Mouse (Mus musculus) midbrain, postnatal 0 days (tissue): ENCODE measurements around the gene Slc24a2. TPM values are rescaled to one million over a fixed set of nuclear protein-coding genes. Genes with fewer than 3 reads are reported as not detected.

ENCODE experiments used
- ATAC-seq: fragments of 200-750 bp; cut with Nextera tagmentation; 2 replicates; pipeline ENCODE4 v1.8.0; 2017; ENCODE audit warnings: moderate number of reproducible peaks, mild to moderate bottlenecking, moderate TSS enrichment, moderate library complexity; ENCODE audit not compliant: low FRiP score
- DNase-seq: peaks from one replicate; pipeline ENCODE4 v3.0.0-alpha.2; 2015; ENCODE audit warnings: low spot score
- H3K27ac ChIP-seq: fragments of 300-500 bp; sonication (generic); 2 replicates; pipeline ENCODE4 v1.5.1; 2014; ENCODE audit warnings: low read depth, mild to moderate bottlenecking, low read length, mixed read lengths
- H3K27me3 ChIP-seq: fragments of 300-500 bp; sonication (generic); 2 replicates; pipeline ENCODE4 v1.6.1; 2014; ENCODE audit warnings: low read length, control low read depth, mixed read lengths; ENCODE audit not compliant: insufficient read depth
- H3K36me3 ChIP-seq: fragments of 300-500 bp; sonication (generic); 2 replicates; pipeline ENCODE4 v1.6.1; 2014; ENCODE audit warnings: low read length, control low read depth, mixed read lengths; ENCODE audit not compliant: insufficient read depth
- H3K4me1 ChIP-seq: fragments of 300-500 bp; sonication (generic); 2 replicates; pipeline ENCODE4 v1.6.1; 2014; ENCODE audit warnings: mild to moderate bottlenecking, control low read depth, antibody characterized with exemption, low read length, mixed read lengths; ENCODE audit not compliant: insufficient read depth
- H3K4me2 ChIP-seq: fragments of 300-500 bp; sonication (generic); 2 replicates; pipeline ENCODE4 v1.6.1; 2014; ENCODE audit warnings: low read depth, mild to moderate bottlenecking, low read length, mixed read lengths; ENCODE audit not compliant: poor library complexity, severe bottlenecking
- H3K4me3 ChIP-seq: fragments of 300-500 bp; sonication (generic); 2 replicates; pipeline ENCODE4 v1.5.1; 2014; ENCODE audit warnings: low read depth, mild to moderate bottlenecking, low read length, moderate library complexity
- H3K9ac ChIP-seq: fragments of 300-500 bp; sonication (generic); replicated peaks from 2 replicates; pipeline ENCODE4 v1.6.1; 2014; ENCODE audit warnings: mild to moderate bottlenecking, low read length, moderate library complexity, mixed read lengths; ENCODE audit not compliant: poor library complexity, severe bottlenecking
- H3K9me3 ChIP-seq: fragments of 300-500 bp; sonication (generic); 2 replicates; pipeline ENCODE4 v1.6.1; 2016; ENCODE audit warnings: low read length, control low read depth
- CTCF ChIP-seq: IDR thresholded peaks from 2 replicates; pipeline ENCODE4 v1.5.1; 2016; ENCODE audit warnings: antibody characterized with exemption, mild to moderate bottlenecking
- WGBS: fragments of 180-500 bp; shearing (Covaris S2); extraction: QIAGEN DNeasy Blood & Tissue Kit; methylation state at CpG from one replicate; pipeline ENCODE4 v1.1.7; 2014; 5-methylcytosine and 5-hydroxymethylcytosine counted together
- polyA plus RNA-seq: library from polyadenylated mRNA; unstranded; fragments of >200 nt; fragmentation: Nextera tagmentation; extraction: Ambion mirVana; gene quantifications from 2 replicates; pipeline ENCODE4 v1.2.1, GENCODE M21; 2015
- total RNA-seq: library from RNA; depleted of rRNA; stranded (reverse); fragments of >200 nt; gene quantifications from 2 replicates; pipeline ENCODE4 v1.2.3, GENCODE M21; 2014

The Slc24a2 gene
- total and polyA plus RNA-seq, 2 experiments from 2014 or later, result 3.3 to 19.4 TPM

DNA sequence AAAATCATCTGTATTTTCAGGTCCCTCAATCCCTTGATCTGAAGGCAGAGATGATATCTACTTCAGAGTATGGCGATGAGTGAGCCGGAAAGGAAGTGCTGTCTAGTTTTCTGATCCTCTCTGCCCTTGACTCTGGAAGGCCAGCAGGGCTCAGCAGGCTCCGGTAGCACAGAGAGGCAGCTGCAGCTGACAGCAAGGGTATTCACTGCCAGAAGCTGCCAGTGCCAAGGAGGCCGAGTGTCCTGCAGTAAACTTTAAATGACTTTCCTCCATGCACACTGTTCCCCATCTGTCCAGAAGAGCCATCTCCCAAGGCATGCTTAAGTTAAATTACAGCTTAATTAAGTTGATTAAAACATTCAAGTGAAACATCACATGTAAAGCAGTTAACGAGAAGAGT lies 12.1 kb downstream of the Slc24a2 start:
- Histone ChIP-seq H3K36me3 (no peaks in the 10 kb centered on the region), H3K4me1 (no peaks in the 10 kb centered on the region), H3K27me3 (no peaks in the 10 kb centered on the region), H3K9ac (no peak overlapping the region), H3K4me3 (no peak overlapping the region), H3K27ac (no peak overlapping the region), H3K9me3 (no peaks in the 10 kb centered on the region), H3K4me2 (no peak overlapping the region)
- DNase-seq (peak; percentile 69), ATAC-seq (no peak)
- TF ChIP-seq CTCF, result no peak
- 65% methylated on average over 5 of the region's 5 CpGs for WGBS

DNA sequence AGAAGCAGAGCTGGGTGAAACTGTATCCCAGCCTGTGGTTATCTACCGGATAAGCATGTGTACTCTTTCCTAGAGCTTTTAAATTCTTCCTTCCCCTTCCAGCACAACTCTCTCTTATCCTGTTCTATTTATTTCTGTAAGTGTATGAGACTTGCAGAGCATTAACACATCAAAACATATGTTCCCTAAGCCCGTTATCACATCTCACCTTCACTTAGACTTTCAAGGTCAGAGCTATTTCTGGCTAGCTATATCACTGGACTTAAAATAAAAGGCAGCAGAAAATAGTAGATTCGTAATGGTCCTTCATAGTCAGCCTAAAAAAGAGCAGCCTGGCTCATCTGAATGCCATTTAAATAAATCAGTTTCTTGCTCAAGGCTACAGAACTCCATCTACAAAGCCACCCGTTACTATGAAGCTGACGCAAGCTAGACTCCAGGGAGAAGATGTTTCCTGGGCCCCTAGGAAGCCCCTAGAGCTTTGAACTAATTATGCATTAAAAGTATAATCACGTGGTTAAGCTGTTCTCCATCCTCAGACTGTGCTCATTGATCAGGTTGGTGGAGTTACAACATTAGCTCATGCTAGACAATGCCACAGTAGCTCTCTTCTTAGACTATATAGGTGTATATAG lies 18.8 kb downstream of the Slc24a2 start:
- Histone ChIP-seq H3K4me3 (no peak overlapping the region), H3K9ac (no peak overlapping the region), H3K9me3 (no peaks in the 10 kb centered on the region), H3K27ac (peak overlapping the region; percentile 13), H3K4me1 (0 out of 2 replicates have a peak, but pooled peaks cover 4% of the 10 kb centered on the region), H3K36me3 (no peaks in the 10 kb centered on the region), H3K27me3 (no peaks in the 10 kb centered on the region), H3K4me2 (no peak overlapping the region)
- WGBS, result 34% methylated on average over 6 of the region's 6 CpGs
- no peak for TF ChIP-seq CTCF
- DNase-seq (peak; percentile 15), ATAC-seq (peak; percentile 58; the same call in 1 of the 2 replicates)

DNA sequence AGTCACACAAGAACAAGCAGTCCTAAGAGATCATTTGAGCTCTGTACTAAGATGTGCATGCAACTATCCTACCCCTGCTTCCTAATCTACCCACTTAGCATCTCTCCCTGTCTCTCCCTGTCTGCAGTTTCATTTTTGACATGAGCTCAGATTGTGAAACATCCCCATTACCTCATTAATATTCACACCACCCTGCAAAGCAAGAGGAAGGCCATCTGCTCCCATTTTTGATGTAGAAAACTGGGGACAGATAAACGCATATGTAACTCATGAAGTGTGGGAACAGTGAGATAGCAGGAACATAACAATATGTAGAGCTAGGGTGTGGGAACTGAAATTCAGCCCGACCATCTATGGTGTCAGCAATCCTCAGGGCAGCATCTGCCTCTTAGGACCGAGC lies 19.7 kb downstream of the Slc24a2 start:
- WGBS, result 56% methylated on average over 3 of the region's 3 CpGs
- Histone ChIP-seq H3K27ac (peak overlapping the region; percentile 43), H3K4me3 (no peak overlapping the region), H3K9ac (no peak overlapping the region), H3K27me3 (no peaks in the 10 kb centered on the region), H3K9me3 (no peaks in the 10 kb centered on the region), H3K36me3 (no peaks in the 10 kb centered on the region), H3K4me1 (0 out of 2 replicates have a peak, but pooled peaks cover 4% of the 10 kb centered on the region), H3K4me2 (no peak overlapping the region)
- ATAC-seq (no peak), DNase-seq (no peak)
- TF ChIP-seq CTCF, result no peak

DNA sequence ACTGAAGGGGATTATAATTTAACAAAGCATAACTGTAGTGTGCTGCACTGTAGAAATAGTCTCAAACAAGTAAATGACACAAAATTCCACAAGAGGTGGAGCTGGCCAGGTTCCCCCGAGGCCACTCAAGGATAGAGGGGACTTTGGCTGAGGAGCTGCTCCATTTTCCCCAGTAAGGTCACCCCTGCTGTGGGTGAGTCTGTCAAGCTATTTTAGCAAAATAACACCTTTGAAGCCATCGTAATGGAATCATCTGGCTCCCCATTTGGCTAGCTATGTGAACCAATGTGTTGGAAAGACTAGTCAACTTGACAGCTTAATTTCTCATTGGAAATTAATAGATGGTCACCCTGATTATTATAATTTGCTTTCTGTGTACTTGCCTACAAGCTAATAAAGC lies 28.2 kb downstream of the Slc24a2 start:
- H3K4me3 ChIP-seq, result no peak overlapping the region
- DNase-seq, result peak; percentile 51
- H3K27me3 ChIP-seq, result no peaks in the 10 kb centered on the region
- no peak for TF ChIP-seq CTCF
- H3K36me3 ChIP-seq, result no peaks in the 10 kb centered on the region
- WGBS, result 63% methylated on average over 2 of the region's 2 CpGs
- no peak overlapping the region for H3K9ac ChIP-seq
- H3K4me2 ChIP-seq, result no peak overlapping the region
- H3K9me3 ChIP-seq, result no peaks in the 10 kb centered on the region
- no peaks in the 10 kb centered on the region for H3K4me1 ChIP-seq
- H3K27ac ChIP-seq, result no peak overlapping the region
- ATAC-seq, result no peak

DNA sequence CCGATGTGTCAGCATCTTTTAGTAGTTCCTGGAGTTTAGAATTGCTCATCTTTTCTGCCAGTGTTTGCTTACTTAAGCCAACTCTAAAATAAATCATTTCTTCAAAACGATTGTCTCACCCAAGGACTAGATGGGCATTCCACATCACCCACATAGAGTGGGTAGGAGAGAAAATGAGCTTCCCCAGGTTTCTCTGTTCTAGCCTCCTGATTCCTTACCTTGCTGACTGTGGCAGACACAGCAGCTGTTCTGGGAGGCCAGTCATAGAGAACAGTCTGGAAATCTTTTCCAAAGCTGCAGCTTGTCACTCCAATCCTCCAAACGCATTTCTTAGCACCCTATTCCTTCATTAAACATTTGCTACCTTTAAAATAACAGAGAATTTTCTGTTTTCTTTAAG lies 29.0 kb downstream of the Slc24a2 start:
- H3K9me3 ChIP-seq, result no peaks in the 10 kb centered on the region

DNA sequence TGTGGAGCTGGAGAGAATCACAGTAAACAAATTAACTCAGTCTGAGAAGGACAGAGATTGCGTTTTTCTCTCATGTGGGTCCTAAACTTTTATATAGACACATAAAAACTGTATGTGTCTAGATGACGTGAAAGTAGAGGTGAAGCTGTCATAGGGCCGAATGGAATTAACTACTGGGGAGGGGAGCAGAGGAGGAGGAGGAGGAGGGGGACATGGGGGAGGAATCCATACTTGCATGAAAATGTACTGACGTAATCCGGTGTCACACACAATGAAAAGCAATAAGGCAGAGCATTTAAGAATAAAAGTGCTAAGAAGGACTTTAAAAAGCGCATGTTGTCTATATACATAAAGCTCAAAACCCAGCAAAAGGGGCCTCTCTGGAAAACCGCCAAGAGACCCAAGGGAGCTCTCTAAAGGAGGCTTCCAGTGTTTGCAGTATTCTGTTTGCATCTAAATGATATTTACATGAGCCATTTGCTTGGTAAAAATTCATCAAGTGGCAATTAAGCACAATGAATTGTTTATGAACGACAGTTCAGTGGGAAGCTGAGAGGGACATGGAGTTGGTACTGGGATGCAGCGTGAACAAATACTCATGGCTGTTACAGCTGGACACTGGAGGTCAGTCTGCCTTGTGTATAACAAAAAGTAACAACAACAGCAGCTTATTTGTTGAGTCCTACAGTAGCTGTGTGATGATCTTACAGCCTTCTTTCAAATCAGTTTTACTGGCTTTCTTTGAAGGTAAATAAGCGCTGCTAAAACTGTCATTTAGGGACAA lies 45.9 kb downstream of the Slc24a2 start:
- ATAC-seq (no peak), DNase-seq (peak; percentile 31)
- no peak overlapping the region for H3K4me3 ChIP-seq
- H3K4me2 ChIP-seq, result no peak overlapping the region
- no peaks in the 10 kb centered on the region for H3K9me3 ChIP-seq
- H3K36me3 ChIP-seq, result no peaks in the 10 kb centered on the region
- H3K4me1 ChIP-seq, result no peaks in the 10 kb centered on the region; the same call in 1 of the 2 replicates
- H3K27me3 ChIP-seq, result no peaks in the 10 kb centered on the region
- no peak overlapping the region for H3K9ac ChIP-seq
- no peak for TF ChIP-seq CTCF
- 50% methylated on average over 10 of the region's 10 CpGs for WGBS
- no peak overlapping the region; the same call in 1 of the 2 replicates for H3K27ac ChIP-seq

More for the DNA sequence above, 29.0 kb downstream of the Slc24a2 start:
- WGBS, result 85% methylated on average over 3 of the region's 3 CpGs
- TF ChIP-seq CTCF, result no peak
- Histone ChIP-seq H3K4me3 (no peak overlapping the region), H3K4me1 (no peaks in the 10 kb centered on the region), H3K27me3 (no peaks in the 10 kb centered on the region), H3K9ac (no peak overlapping the region), H3K4me2 (no peak overlapping the region), H3K27ac (no peak overlapping the region), H3K36me3 (no peaks in the 10 kb centered on the region)
- no peak for DNase-seq
- no peak for ATAC-seq
